Comparison of ENCODE assay signal across 7 mouse cellular contexts in genomic region chr11:103141101-103141943, GRCm38 (mm10). TPM values are rescaled to one million over a fixed set of nuclear protein-coding genes. Genes with fewer than 3 reads are reported as not detected.
DNase-seq lines count a peak whose midpoint lies in the region; ATAC-seq and TF ChIP-seq lines count a peak whose summit lies in the region.

No protein-coding gene starts in this region.

- H3K27ac ChIP-seq in bone marrow, adult 2 months (ENCODE audit: control insufficient read depth, insufficient read depth, low read depth, low read length, poor library complexity) = peak overlapping the region; percentile 8; the same call in 1 of the 2 replicates
- H3K27ac ChIP-seq in small intestine, adult 2 months (ENCODE audit: insufficient read depth, low read depth, low read length) = peak overlapping the region; percentile 95

- no peak for ATAC-seq in frontal cortex, adult (ENCODE audit: low TSS enrichment)

- no peaks in the 10 kb centered on the region; the same call in 1 of the 2 replicates for H3K4me1 ChIP-seq in bone marrow, adult 2 months (ENCODE audit: control insufficient read depth, insufficient read depth, low read length)
- peaks cover 32% of the 10 kb centered on the region for H3K4me1 ChIP-seq in small intestine, adult 2 months (ENCODE audit: control insufficient read depth, insufficient read depth, insufficient read length, low read length)

- WGBS in bone marrow, adult 2 months = 57% methylated on average over 11 of the region's 11 CpGs
- 12% methylated on average over 10 of the region's 11 CpGs for WGBS in small intestine, adult 2 months

- TF ChIP-seq POLR2A in bone marrow, adult 2 months (IDR thresholded peaks at IDR 0.05; ENCODE audit: borderline replicate concordance, control insufficient read depth, low read depth, low read length) = no peak
- TF ChIP-seq POLR2A in small intestine, adult 2 months (IDR thresholded peaks at IDR 0.05; ENCODE audit: low read depth, low read length) = 0 out of 2 replicates have a peak, but pooled peaks have one; percentile 3

- no peak overlapping the region for H3K4me3 ChIP-seq in bone marrow, adult 2 months (replicated peaks; ENCODE audit: control insufficient read depth, low read depth, low read length)
- peak overlapping the region; percentile 36 for H3K4me3 ChIP-seq in small intestine, adult 2 months (ENCODE audit: low read depth, low read length)

- H3K36me3 ChIP-seq in small intestine, adult 2 months (ENCODE audit: control insufficient read depth, insufficient read depth, low read length) = no peaks in the 10 kb centered on the region

- DNase-seq in MN1 (ENCODE audit: low spot score) = peak; percentile 47
- DNase-seq in heart, adult 11 months = peak; percentile 99
- DNase-seq in kidney, adult 18-20 months = peak; percentile 75
- DNase-seq in lung, adult 18-20 months = peak; percentile 71 to 81

- TF ChIP-seq CTCF in bone marrow, adult 2 months (IDR thresholded peaks at IDR 0.05; ENCODE audit: control insufficient read depth, insufficient read depth, low read length) = no peak
- no peak for TF ChIP-seq CTCF in small intestine, adult 2 months (IDR thresholded peaks at IDR 0.05; ENCODE audit: extremely low read depth, insufficient read length, insufficient replicate concordance, low read depth, low read length)

- no peaks in the 10 kb centered on the region for H3K27me3 ChIP-seq in small intestine, adult 2 months (ENCODE audit: control insufficient read depth, insufficient read depth, low read length)

RNA-seq across cellular contexts. Expression of gene Hexim2, which starts 9.1 kb away (rescaled TPM):
- 2.8 and 5.7 TPM in 2 replicates for polyA plus RNA-seq in bone marrow, adult 2 months (2011; ENCODE audit: insufficient read depth, insufficient read length, low replicate concordance, missing spikeins)
- 0.86 and 2.2 TPM in 2 replicates for polyA plus RNA-seq in small intestine, adult 2 months (2012; rRNA removed)

RNA-seq across cellular contexts. Expression of gene Hexim1, which starts 25.3 kb away (rescaled TPM):
- polyA plus RNA-seq in bone marrow, adult 2 months (2011; ENCODE audit: insufficient read depth, insufficient read length, low replicate concordance, missing spikeins) = 14.0 and 21.8 TPM in 2 replicates
- polyA plus RNA-seq in small intestine, adult 2 months (2012; rRNA removed) = 4.3 and 11.4 TPM in 2 replicates

RNA-seq across cellular contexts. Expression of gene Fmnl1, which starts 29.6 kb away (rescaled TPM):
- polyA plus RNA-seq in bone marrow, adult 2 months (2011; ENCODE audit: insufficient read depth, insufficient read length, low replicate concordance, missing spikeins) = 42.0 and 121 TPM in 2 replicates
- polyA plus RNA-seq in small intestine, adult 2 months (2012; rRNA removed) = 7.1 and 8.4 TPM in 2 replicates

RNA-seq across cellular contexts. Expression of gene Acbd4, which starts 39.8 kb away (rescaled TPM):
- polyA plus RNA-seq in bone marrow, adult 2 months (2011; ENCODE audit: insufficient read depth, insufficient read length, low replicate concordance, missing spikeins) = 25.5 and 34.1 TPM in 2 replicates
- polyA plus RNA-seq in small intestine, adult 2 months (2012; rRNA removed) = 89.3 and 234 TPM in 2 replicates

RNA-seq across cellular contexts. Expression of gene Plcd3, which starts 39.9 kb away (rescaled TPM):
- polyA plus RNA-seq in bone marrow, adult 2 months (2011; ENCODE audit: insufficient read depth, insufficient read length, low replicate concordance, missing spikeins) = 2.6 and 5.1 TPM in 2 replicates
- 3.1 and 4.8 TPM in 2 replicates for polyA plus RNA-seq in small intestine, adult 2 months (2012; rRNA removed)

Comparison
In these comparisons a context has a peak if more than half of its experiments do, and no peak if none do; other contexts are left out.
1. DNase-seq: peak in every context shown above with its lines; median percentile 99 in heart, adult 11 months; 76 in lung, adult 18-20 months; 75 in kidney, adult 18-20 months; 47 in MN1.